Mouse (Mus musculus) common myeloid progenitor, adult 5-6 weeks (primary cell): ENCODE data around the gene Mcu. TPM values are rescaled to one million over a fixed set of nuclear protein-coding genes. Genes with fewer than 3 reads are reported as not detected.

Experiments used
- ATAC-seq: replicated peaks from 2 replicates; pipeline ENCODE4 v1.8.0; 2016; ENCODE audit warnings: low read depth, mild to moderate bottlenecking, moderate TSS enrichment, inconsistent platforms; ENCODE audit not compliant: poor library complexity, severe bottlenecking
- total RNA-seq: library from RNA; stranded (forward); fragments of 200-1000, 187-1606 nt; gene quantifications from 2 replicates; pipeline ENCODE4 v1.2.3, GENCODE M21; 2017

Mcu gene
- total RNA-seq, 1 experiment from 2014 or later = 25.4 TPM

- no peak for ATAC-seq
Observed at GRCm38 (mm10) chr10:59571964-59572363, 44.5 kb downstream of the Mcu start.

- ATAC-seq = peak; percentile 98
Observed at GRCm38 (mm10) chr10:59571273-59571672, 45.2 kb downstream of the Mcu start.

GRCm38 (mm10) chr10:59570780-59571179 lies 45.7 kb downstream of the Mcu start:
- peak; percentile 37 for ATAC-seq

- ATAC-seq = no peak
Observed at GRCm38 (mm10) chr10:59570360-59570759, 46.1 kb downstream of the Mcu start.

GRCm38 (mm10) chr10:59569481-59569869 lies 47.0 kb downstream of the Mcu start:
- ATAC-seq = no peak

GRCm38 (mm10) chr10:59568665-59569480 lies 47.6 kb downstream of the Mcu start:
- ATAC-seq = no peak

- ATAC-seq = no peak
Observed at GRCm38 (mm10) chr10:59566968-59567367, 49.5 kb downstream of the Mcu start.

GRCm38 (mm10) chr10:59565995-59566410 lies 50.5 kb downstream of the Mcu start:
- ATAC-seq = no peak

- ATAC-seq = peak; percentile 82
Observed at GRCm38 (mm10) chr10:59564551-59564950, 51.9 kb downstream of the Mcu start.

GRCm38 (mm10) chr10:59562511-59562910 lies 54.0 kb downstream of the Mcu start:
- ATAC-seq = peak; percentile 30

GRCm38 (mm10) chr10:59560126-59560525 lies 56.4 kb downstream of the Mcu start:
- no peak for ATAC-seq

- ATAC-seq = no peak
Observed at GRCm38 (mm10) chr10:59558602-59559001, 57.9 kb downstream of the Mcu start.

- ATAC-seq = no peak
Observed at GRCm38 (mm10) chr10:59558164-59558563, 58.3 kb downstream of the Mcu start.

- ATAC-seq = no peak
Observed at GRCm38 (mm10) chr10:59556541-59556940, 60.0 kb downstream of the Mcu start.

- no peak for ATAC-seq
Observed at GRCm38 (mm10) chr10:59554243-59554642, 62.2 kb downstream of the Mcu start.

GRCm38 (mm10) chr10:59552456-59552855 lies 64.0 kb downstream of the Mcu start:
- no peak for ATAC-seq

- no peak for ATAC-seq
Observed at GRCm38 (mm10) chr10:59548768-59549333, 67.6 kb downstream of the Mcu start.

- ATAC-seq = no peak
Observed at GRCm38 (mm10) chr10:59548211-59548610, 68.3 kb downstream of the Mcu start.

- no peak for ATAC-seq
Observed at GRCm38 (mm10) chr10:59547426-59547825, 69.1 kb downstream of the Mcu start.

GRCm38 (mm10) chr10:59545169-59545568 lies 71.3 kb downstream of the Mcu start:
- no peak for ATAC-seq

- ATAC-seq = no peak
Observed at GRCm38 (mm10) chr10:59543351-59543750, 73.1 kb downstream of the Mcu start.

- ATAC-seq = no peak
Observed at GRCm38 (mm10) chr10:59541466-59541865, 75.0 kb downstream of the Mcu start.
